Mouse (Mus musculus) lung, postnatal 0 days (tissue): ENCODE measurements around the gene Sp140. TPM values are rescaled to one million over a fixed set of nuclear protein-coding genes. Genes with fewer than 3 reads are reported as not detected.
"Not testable (repeated sequence)": the region's sequence is repeated elsewhere in the genome, so short reads cannot be mapped to it uniquely, and the experiment has no call there.

Experiments used
- ATAC-seq: fragments of 200-750 bp; cut with Nextera tagmentation; 2 replicates; pipeline ENCODE4 v1.8.0; 2017; ENCODE audit warnings: moderate library complexity
- DNase-seq: peaks from one replicate; pipeline ENCODE4 v3.0.0-alpha.2; 2016; ENCODE audit warnings: low spot score
- H3K27ac ChIP-seq: fragments of 300-500 bp; sonication (generic); 2 replicates; pipeline ENCODE4 v1.5.1; 2014; ENCODE audit warnings: antibody characterized with exemption, mild to moderate bottlenecking, low read length, mixed read lengths
- H3K27me3 ChIP-seq: fragments of 300-500 bp; sonication (generic); replicated peaks from 2 replicates; pipeline ENCODE4 v1.6.1; 2014; ENCODE audit warnings: low read length, mixed read lengths; ENCODE audit not compliant: insufficient read depth
- H3K36me3 ChIP-seq: fragments of 300-500 bp; sonication (generic); 2 replicates; pipeline ENCODE4 v1.6.1; 2014; ENCODE audit warnings: low read length, mixed read lengths; ENCODE audit not compliant: insufficient read depth
- H3K4me1 ChIP-seq: fragments of 300-500 bp; sonication (generic); 2 replicates; pipeline ENCODE4 v1.6.1; 2014; ENCODE audit warnings: antibody characterized with exemption, low read depth, low read length, mixed read lengths; ENCODE audit not compliant: insufficient read depth
- H3K4me2 ChIP-seq: fragments of 300-500 bp; sonication (generic); replicated peaks from 2 replicates; pipeline ENCODE4 v1.6.1; 2014; ENCODE audit warnings: low read depth, mild to moderate bottlenecking, low read length, moderate library complexity, mixed read lengths
- H3K4me3 ChIP-seq: fragments of 300-500 bp; sonication (generic); 2 replicates; pipeline ENCODE4 v1.5.1; 2014; ENCODE audit warnings: low read depth, low read length
- H3K9ac ChIP-seq: fragments of 300-500 bp; sonication (generic); replicated peaks from 2 replicates; pipeline ENCODE4 v1.6.1; 2014; ENCODE audit warnings: low read depth, mild to moderate bottlenecking
- H3K9me3 ChIP-seq: fragments of 300-500 bp; sonication (generic); 2 replicates; pipeline ENCODE4 v1.6.1; 2016; ENCODE audit warnings: low read length, mixed read lengths
- WGBS: fragments of 180-500 bp; shearing (Covaris S2); extraction: QIAGEN DNeasy Blood & Tissue Kit; methylation state at CpG from one replicate; pipeline ENCODE4 v1.1.7; 2014; 5-methylcytosine and 5-hydroxymethylcytosine counted together
- polyA plus RNA-seq: library from polyadenylated mRNA; unstranded; fragments of >200 nt; fragmentation: Nextera tagmentation; extraction: Ambion mirVana; gene quantifications from 2 replicates; pipeline ENCODE4 v1.2.1, GENCODE M21; 2015

The Sp140 gene
- polyA plus RNA-seq, 1 experiment from 2014 or later = 7.2 TPM

DNA sequence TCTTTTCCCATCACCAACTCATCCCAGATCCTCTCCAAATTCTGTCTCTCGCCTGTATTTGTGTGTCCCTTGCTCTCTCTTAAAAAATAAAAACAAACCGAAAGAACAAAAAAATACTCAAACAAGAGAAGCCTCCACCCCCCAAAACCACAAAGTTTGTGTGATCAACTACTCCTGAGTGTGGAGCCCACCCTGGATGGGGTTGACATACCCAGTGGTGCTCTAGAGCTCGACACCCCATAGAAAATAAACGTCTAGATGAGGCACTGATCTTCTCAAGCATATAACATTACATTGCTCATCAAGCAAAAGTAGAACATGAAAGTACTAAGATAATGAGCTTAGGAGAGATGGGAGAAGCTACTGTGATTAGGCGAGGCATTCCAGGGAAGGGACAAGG is 17.0 kb downstream of the Sp140 start:
- not testable (repeated sequence) for H3K9ac ChIP-seq, H3K4me3 ChIP-seq, DNase-seq, H3K27ac ChIP-seq, H3K9me3 ChIP-seq, H3K36me3 ChIP-seq, H3K4me2 ChIP-seq, ATAC-seq, H3K4me1 ChIP-seq, H3K27me3 ChIP-seq
- 53% methylated on average over 4 of the region's 5 CpGs for WGBS

- DNase-seq, H3K9ac ChIP-seq, H3K4me2 ChIP-seq, H3K9me3 ChIP-seq, H3K4me3 ChIP-seq, H3K36me3 ChIP-seq, H3K4me1 ChIP-seq, ATAC-seq, H3K27ac ChIP-seq, H3K27me3 ChIP-seq: not testable (repeated sequence)
- WGBS = 20% methylated on average over 1 of the region's 1 CpGs
Observed at GRCm38 (mm10) chr1:85618689-85619088, 18.5 kb downstream of the Sp140 start.

GRCm38 (mm10) chr1:85636936-85637335 is 36.8 kb downstream of the Sp140 start:
- DNase-seq, H3K27ac ChIP-seq, H3K4me3 ChIP-seq, H3K27me3 ChIP-seq, H3K9ac ChIP-seq, H3K36me3 ChIP-seq, H3K9me3 ChIP-seq, H3K4me1 ChIP-seq, H3K4me2 ChIP-seq, ATAC-seq: not testable (repeated sequence)
- WGBS = 45% methylated on average over 3 of the region's 3 CpGs

DNA sequence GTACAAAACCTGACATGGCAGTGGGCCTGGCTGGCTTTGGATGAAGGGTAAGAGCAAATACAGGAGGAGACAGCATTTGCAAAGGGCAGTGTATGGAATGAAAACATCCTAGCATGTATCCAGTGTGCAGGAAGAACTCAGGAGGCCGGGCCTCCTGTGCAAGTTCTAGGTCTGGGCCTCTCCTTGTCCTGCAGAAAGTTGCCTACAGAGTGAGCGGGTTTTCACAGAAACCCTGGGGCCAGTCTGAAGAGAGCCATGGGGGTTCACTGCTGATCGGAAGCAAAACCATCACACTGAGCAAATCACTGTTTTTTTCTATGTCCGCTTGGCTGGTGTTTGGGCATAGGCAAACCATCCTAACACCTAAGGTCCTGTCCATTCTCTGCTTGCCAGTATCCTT is 38.0 kb downstream of the Sp140 start:
- not testable (repeated sequence) for H3K9ac ChIP-seq, H3K36me3 ChIP-seq, H3K4me2 ChIP-seq, H3K27ac ChIP-seq, H3K9me3 ChIP-seq, ATAC-seq, H3K4me3 ChIP-seq, H3K27me3 ChIP-seq, H3K4me1 ChIP-seq, DNase-seq
- 76% methylated on average over 4 of the region's 4 CpGs for WGBS

GRCm38 (mm10) chr1:85649881-85650280 is 49.7 kb downstream of the Sp140 start, which contains the start of gene Sp100:
TSS of gene Sp100 (plus strand) at chr1:85649988.
- Histone ChIP-seq H3K4me2 (peak within 1 kb of the TSS; percentile 35), H3K4me3 (0 out of 2 replicates have a peak within 1 kb of the TSS, but pooled peaks have one; percentile 5)
- not testable (repeated sequence) for DNase-seq, H3K9me3 ChIP-seq, ATAC-seq, H3K36me3 ChIP-seq, H3K27me3 ChIP-seq, H3K4me1 ChIP-seq, H3K9ac ChIP-seq, H3K27ac ChIP-seq
- 46% methylated on average over 5 of the region's 6 CpGs for WGBS

DNA sequence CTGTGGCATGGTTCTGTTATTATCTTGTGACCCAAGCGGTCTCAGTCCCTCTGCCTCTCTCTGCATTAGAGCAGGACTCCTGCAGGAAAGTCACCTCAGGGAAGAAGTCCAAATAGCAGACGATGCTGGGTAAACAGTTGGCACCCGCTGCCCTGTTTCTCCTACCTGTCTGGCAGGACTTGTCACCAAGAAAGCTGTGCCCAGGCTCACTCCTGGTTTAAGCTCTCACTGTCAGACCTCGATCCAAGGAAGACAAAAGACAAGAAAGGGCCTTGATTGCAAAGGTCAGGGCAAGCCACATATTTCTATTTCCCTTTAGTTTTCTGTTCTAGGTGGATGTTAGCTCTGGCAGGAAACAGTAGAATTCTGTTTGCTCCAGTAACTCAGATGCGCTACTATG is 50.3 kb downstream of the Sp140 start:
- not testable (repeated sequence) for H3K4me2 ChIP-seq, DNase-seq, H3K27me3 ChIP-seq, H3K27ac ChIP-seq, H3K4me3 ChIP-seq, H3K9me3 ChIP-seq, ATAC-seq, H3K36me3 ChIP-seq, H3K4me1 ChIP-seq, H3K9ac ChIP-seq
- WGBS = 76% methylated on average over 3 of the region's 5 CpGs

- H3K36me3 ChIP-seq, DNase-seq, ATAC-seq, H3K9ac ChIP-seq, H3K4me3 ChIP-seq, H3K27ac ChIP-seq, H3K4me1 ChIP-seq, H3K9me3 ChIP-seq, H3K27me3 ChIP-seq, H3K4me2 ChIP-seq: not testable (repeated sequence)
- 72% methylated on average over 13 of the region's 13 CpGs for WGBS
Observed at GRCm38 (mm10) chr1:85651770-85652275, 51.6 kb downstream of the Sp140 start.

- H3K9ac ChIP-seq, H3K4me3 ChIP-seq, H3K4me2 ChIP-seq, H3K9me3 ChIP-seq, DNase-seq, H3K27me3 ChIP-seq, H3K4me1 ChIP-seq, H3K27ac ChIP-seq, ATAC-seq, H3K36me3 ChIP-seq: not testable (repeated sequence)
- 86% methylated on average over 2 of the region's 2 CpGs for WGBS
Observed at GRCm38 (mm10) chr1:85657211-85657610, 57.0 kb downstream of the Sp140 start.
